Mouse (Mus musculus) lung, adult 2 months (tissue): ENCODE measurements at regions not wholly inside any gene's neighbourhood (a gene's known extent, or its start where the extent isn't known, plus 50 kb on each side); places are given as distances from the start of the nearest gene placed in this dataset.

ENCODE experiments used
- DNase-seq: peaks from one replicate; pipeline ENCODE4 v3.0.0; 2022
- H3K4me1 ChIP-seq: fragments of 200-500 bp; 2 replicates; pipeline ENCODE4 v1.6.1; 2011; ENCODE audit warnings: low read length; ENCODE audit not compliant: control insufficient read depth, insufficient read depth
- H3K4me3 ChIP-seq: fragments of 200-500 bp; replicated peaks from 2 replicates; pipeline ENCODE3; 2011; ENCODE audit warnings: low read depth, mild to moderate bottlenecking, control low read depth, low read length; ENCODE audit errors: extremely low read depth
- CTCF ChIP-seq: fragments of 200-500 bp; IDR thresholded peaks from 2 replicates; pipeline ENCODE4 v1.5.1; 2011; ENCODE audit warnings: mild to moderate bottlenecking, low read length, control low read depth; ENCODE audit not compliant: insufficient read depth
- POLR2A ChIP-seq: fragments of 200-500 bp; IDR thresholded peaks from 2 replicates; pipeline ENCODE4 v1.6.1; 2011; ENCODE audit warnings: low read depth, mild to moderate bottlenecking, control low read depth, low read length, borderline replicate concordance; ENCODE audit errors: extremely low read depth
- WGBS: fragments of 180-500 bp; shearing (Covaris S2); methylation state at CpG from one replicate; pipeline ENCODE4 v1.1.7; 2018; 5-methylcytosine and 5-hydroxymethylcytosine counted together

DNA sequence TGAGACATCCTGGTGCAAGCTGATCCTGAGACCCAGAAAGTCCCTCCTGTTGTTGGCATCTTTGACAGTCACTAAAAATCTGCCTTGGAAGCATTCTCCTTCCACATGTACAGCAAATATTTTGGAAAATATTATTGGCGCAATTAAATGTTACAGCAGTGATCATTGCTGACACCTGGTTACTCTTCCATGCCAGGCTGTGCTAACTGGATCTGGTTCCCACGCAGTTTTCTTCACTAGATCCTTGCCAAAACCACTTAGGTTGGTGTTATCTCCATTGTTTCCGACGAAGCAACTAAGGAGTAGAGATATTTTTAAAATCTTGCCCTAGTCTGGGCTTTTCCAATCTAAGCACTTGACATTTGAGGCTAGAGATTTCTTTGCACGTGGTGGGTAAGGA is 321.8 kb upstream of the G2e3 start:
- DNase-seq = no peak
- TF ChIP-seq POLR2A (no peak), CTCF (no peak)
- Histone ChIP-seq H3K4me3 (no peak overlapping the region), H3K4me1 (no peaks in the 10 kb centered on the region)
- 64% methylated on average over 5 of the region's 5 CpGs for WGBS

DNA sequence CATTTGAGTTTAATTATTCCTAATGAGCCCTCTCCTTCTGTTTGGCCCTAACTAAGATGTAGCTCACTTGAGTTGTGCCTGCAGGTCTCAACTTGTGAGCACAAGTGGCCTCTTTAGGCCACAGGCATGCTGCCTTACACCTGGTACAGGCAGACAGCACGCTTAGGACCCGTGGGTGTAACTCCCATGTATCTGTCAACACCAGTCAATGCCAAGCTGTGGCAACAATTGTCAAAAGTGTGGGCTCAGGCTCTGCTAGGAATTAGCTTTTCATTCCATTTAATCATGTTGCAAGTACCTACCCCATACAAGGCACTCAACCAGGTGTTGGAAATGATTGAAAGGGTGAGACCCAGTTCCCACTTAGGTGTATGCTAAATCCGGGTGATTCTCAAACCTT is 322.3 kb upstream of the G2e3 start:
- TF ChIP-seq POLR2A (no peak), CTCF (no peak)
- DNase-seq = no peak
- Histone ChIP-seq H3K4me3 (no peak overlapping the region), H3K4me1 (no peaks in the 10 kb centered on the region)
- 56% methylated on average over 3 of the region's 3 CpGs for WGBS

DNA sequence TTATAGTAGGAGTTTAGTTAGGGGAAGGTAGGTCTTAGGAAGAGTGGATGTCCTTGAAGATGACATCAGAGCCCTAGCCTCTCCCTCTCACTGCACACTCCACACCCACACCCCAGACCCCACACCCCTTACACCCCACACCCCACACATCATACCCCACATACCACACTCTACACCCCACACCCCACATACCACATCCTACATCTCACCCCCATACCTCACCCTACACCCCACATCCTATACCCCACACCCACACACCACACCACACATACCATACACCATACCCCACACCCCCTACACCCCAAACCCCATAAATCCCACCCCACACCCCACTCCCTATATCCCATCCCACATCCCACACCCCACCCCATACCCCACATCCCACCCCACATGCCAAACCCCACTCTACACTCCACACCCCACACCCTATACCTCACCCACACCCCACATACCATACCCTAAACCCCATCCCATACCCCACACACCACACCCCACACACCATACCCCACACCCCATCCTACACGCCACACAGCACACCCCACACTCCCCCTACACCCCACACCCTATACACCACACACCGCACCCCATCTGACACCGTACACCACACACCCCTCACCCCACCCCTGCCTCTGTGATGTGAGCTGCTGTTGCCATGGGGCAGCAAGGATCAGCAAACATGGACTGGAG is 323.7 kb upstream of the G2e3 start:
- no peaks in the 10 kb centered on the region for H3K4me1 ChIP-seq
- no peak for TF ChIP-seq CTCF
- TF ChIP-seq POLR2A = no peak
- 85% methylated on average over 3 of the region's 3 CpGs for WGBS
- no peak overlapping the region for H3K4me3 ChIP-seq
- no peak for DNase-seq

DNA sequence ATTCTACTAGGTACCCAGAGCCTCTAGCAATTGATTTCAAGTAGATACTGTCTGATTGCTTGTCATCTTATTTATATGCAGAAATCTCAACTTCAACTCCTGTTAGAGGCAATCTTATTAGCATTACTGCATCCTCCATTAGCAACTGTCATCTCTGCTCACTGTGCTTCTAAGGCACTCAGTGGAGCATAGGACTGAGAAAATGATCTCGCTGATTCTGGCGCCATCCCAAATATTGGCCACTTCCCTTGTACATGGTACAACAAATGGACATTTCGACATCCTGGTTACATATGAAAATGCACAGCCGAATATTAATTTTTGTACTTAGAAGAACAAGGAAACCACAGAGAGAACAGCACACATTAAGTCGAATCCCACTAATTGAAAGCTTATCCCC is 329.7 kb upstream of the G2e3 start:
- WGBS = 81% methylated on average over 5 of the region's 5 CpGs
- TF ChIP-seq CTCF (no peak), POLR2A (no peak)
- no peak overlapping the region for H3K4me3 ChIP-seq
- no peak for DNase-seq
- H3K4me1 ChIP-seq = no peaks in the 10 kb centered on the region

DNA sequence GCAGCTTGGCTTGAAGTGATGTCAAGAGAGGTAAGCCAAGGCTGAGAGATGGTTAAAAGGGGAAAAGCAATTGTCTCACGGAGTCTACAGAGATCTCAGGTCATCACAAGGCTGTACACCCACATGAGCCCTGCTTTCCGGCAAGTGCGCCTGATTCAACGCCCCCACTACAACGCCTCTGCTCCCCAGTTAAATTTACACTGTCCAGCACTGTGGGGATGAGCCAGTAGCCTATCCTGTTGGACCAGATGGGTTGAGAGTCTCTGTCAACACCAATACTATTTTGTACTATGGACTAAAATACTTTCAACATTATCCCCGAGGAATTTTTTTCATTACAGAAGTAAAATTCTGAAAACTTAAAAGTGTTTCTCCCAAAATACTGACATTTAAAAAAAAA is 331.8 kb upstream of the G2e3 start:
- WGBS = 86% methylated on average over 6 of the region's 6 CpGs
- TF ChIP-seq POLR2A (no peak), CTCF (no peak)
- no peak overlapping the region for H3K4me3 ChIP-seq
- H3K4me1 ChIP-seq = no peaks in the 10 kb centered on the region
- no peak for DNase-seq

DNA sequence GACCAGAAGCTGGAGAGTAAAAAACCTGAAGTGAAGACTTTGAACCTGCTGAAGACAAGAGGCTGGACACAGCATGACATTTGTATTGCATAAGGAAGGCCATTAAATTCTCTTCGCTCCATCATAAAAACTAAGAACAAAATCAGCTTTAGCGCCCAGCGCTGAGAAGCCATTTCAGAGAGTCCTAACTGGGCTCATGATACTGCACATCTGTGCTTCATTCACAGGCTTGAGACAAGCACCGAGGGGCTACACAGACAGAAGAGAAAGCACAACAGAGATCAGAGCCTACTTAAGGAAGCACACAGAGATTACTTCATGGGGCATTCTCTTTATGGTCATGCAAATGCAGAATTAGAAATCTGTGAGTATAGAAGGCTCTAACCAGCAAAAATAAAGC is 338.2 kb upstream of the G2e3 start:
- 94% methylated on average over 4 of the region's 4 CpGs for WGBS
- TF ChIP-seq CTCF (no peak), POLR2A (no peak)
- no peak for DNase-seq
- Histone ChIP-seq H3K4me3 (no peak overlapping the region), H3K4me1 (no peaks in the 10 kb centered on the region)

- no peak overlapping the region for H3K4me3 ChIP-seq
- no peak for TF ChIP-seq POLR2A
- no peak for TF ChIP-seq CTCF
- no peaks in the 10 kb centered on the region for H3K4me1 ChIP-seq
- DNase-seq = no peak
- 36% methylated on average over 12 of the region's 12 CpGs for WGBS
Observed at GRCm38 (mm10) chr12:51001722-51002592, 345.9 kb upstream of the G2e3 start.

GRCm38 (mm10) chr12:51001096-51001495 is 346.8 kb upstream of the G2e3 start:
- 42% methylated on average over 4 of the region's 4 CpGs for WGBS
- Histone ChIP-seq H3K4me1 (no peaks in the 10 kb centered on the region), H3K4me3 (no peak overlapping the region)
- TF ChIP-seq POLR2A (no peak), CTCF (no peak)
- DNase-seq = no peak

GRCm38 (mm10) chr12:51000281-51001075 is 347.4 kb upstream of the G2e3 start:
- no peak for DNase-seq
- 53% methylated on average over 18 of the region's 18 CpGs for WGBS
- TF ChIP-seq CTCF = no peak
- no peak for TF ChIP-seq POLR2A
- Histone ChIP-seq H3K4me3 (no peak overlapping the region), H3K4me1 (no peaks in the 10 kb centered on the region)
